Mouse (Mus musculus): Measurements from ENCODE around the gene Rhbdf1. TPM values are rescaled to one million over a fixed set of nuclear protein-coding genes. Genes with fewer than 3 reads are reported as not detected.

Gene Rhbdf1
- polyA plus RNA-seq (2012; rRNA removed): 52.3 and 55.3 TPM in 2 replicates

GRCm38 (mm10) chr11:32221951-32222409 lies at the start of gene Rhbdf1:
Gene Rhbdf1, minus strand, starts transcription at chr11:32222300.
- Histone ChIP-seq H3K4me3 (ENCODE audit: extremely low read depth, insufficient read depth, insufficient read length) (peak within 1 kb of the TSS; percentile 57), H3K27ac (ENCODE audit: insufficient read depth, low read length) (peak within 1 kb of the TSS; percentile 50; the same call in 1 of the 2 replicates), H3K27me3 (ENCODE audit: control insufficient read depth, insufficient read depth, low read length) (peaks cover 12% of the 10 kb centered on the region), H3K36me3 (ENCODE audit: control insufficient read depth, insufficient read depth, low read length) (no peaks in the 10 kb centered on the region), H3K4me1 (ENCODE audit: control insufficient read depth, insufficient read depth, insufficient read length) (peaks cover 22% of the 10 kb centered on the region)
- WGBS: under 1% methylated on average over 70 of the region's 72 CpGs
- no peak for TF ChIP-seq CTCF (IDR thresholded peaks at IDR 0.05; ENCODE audit: extremely low read depth, insufficient read depth, insufficient read length, insufficient replicate concordance)
- no peak for TF ChIP-seq POLR2A (IDR thresholded peaks at IDR 0.05; ENCODE audit: low read depth, low read length)
- no peak for DNase-seq (ENCODE audit: low read depth in 1 of 2, low spot score in 2 of 2)

- DNase-seq (ENCODE audit: low read depth in 1 of 2, low spot score in 2 of 2): no peak
- Histone ChIP-seq H3K27ac (ENCODE audit: insufficient read depth, low read length) (no peak overlapping the region), H3K27me3 (ENCODE audit: control insufficient read depth, insufficient read depth, low read length) (no peaks in the 10 kb centered on the region), H3K36me3 (ENCODE audit: control insufficient read depth, insufficient read depth, low read length) (no peaks in the 10 kb centered on the region), H3K4me3 (ENCODE audit: extremely low read depth, insufficient read depth, insufficient read length) (no peak overlapping the region), H3K4me1 (ENCODE audit: control insufficient read depth, insufficient read depth, insufficient read length) (0 out of 2 replicates have a peak, but pooled peaks cover 2% of the 10 kb centered on the region)
- WGBS: 17% methylated on average over 4 of the region's 4 CpGs
- TF ChIP-seq CTCF (IDR thresholded peaks at IDR 0.05; ENCODE audit: extremely low read depth, insufficient read depth, insufficient read length, insufficient replicate concordance): no peak
- no peak for TF ChIP-seq POLR2A (IDR thresholded peaks at IDR 0.05; ENCODE audit: low read depth, low read length)
Measured at GRCm38 (mm10) chr11:32271178-32271577, 49.1 kb upstream of the Rhbdf1 start.

GRCm38 (mm10) chr11:32268952-32269351 lies 46.9 kb upstream of the Rhbdf1 start:
- H3K36me3 ChIP-seq (ENCODE audit: control insufficient read depth, insufficient read depth, low read length): no peaks in the 10 kb centered on the region
- 0 out of 2 replicates have a peak, but pooled peaks cover 2% of the 10 kb centered on the region for H3K4me1 ChIP-seq (ENCODE audit: control insufficient read depth, insufficient read depth, insufficient read length)
- no peak for DNase-seq (ENCODE audit: low read depth in 1 of 2, low spot score in 2 of 2)
- 88% methylated on average over 5 of the region's 5 CpGs for WGBS
- TF ChIP-seq POLR2A (IDR thresholded peaks at IDR 0.05; ENCODE audit: low read depth, low read length): no peak
- no peak for TF ChIP-seq CTCF (IDR thresholded peaks at IDR 0.05; ENCODE audit: extremely low read depth, insufficient read depth, insufficient read length, insufficient replicate concordance)
- no peak overlapping the region for H3K4me3 ChIP-seq (ENCODE audit: extremely low read depth, insufficient read depth, insufficient read length)
- H3K27ac ChIP-seq (ENCODE audit: insufficient read depth, low read length): no peak overlapping the region
- H3K27me3 ChIP-seq (ENCODE audit: control insufficient read depth, insufficient read depth, low read length): no peaks in the 10 kb centered on the region

- no peaks in the 10 kb centered on the region for H3K36me3 ChIP-seq (ENCODE audit: control insufficient read depth, insufficient read depth, low read length)
- H3K4me1 ChIP-seq (ENCODE audit: control insufficient read depth, insufficient read depth, insufficient read length): 0 out of 2 replicates have a peak, but pooled peaks cover 2% of the 10 kb centered on the region
- H3K4me3 ChIP-seq (ENCODE audit: extremely low read depth, insufficient read depth, insufficient read length): no peak overlapping the region
- peak overlapping the region; percentile 81 for H3K27ac ChIP-seq (ENCODE audit: insufficient read depth, low read length)
- WGBS: 36% methylated on average over 5 of the region's 5 CpGs
- H3K27me3 ChIP-seq (ENCODE audit: control insufficient read depth, insufficient read depth, low read length): no peaks in the 10 kb centered on the region
- no peak for DNase-seq (ENCODE audit: low read depth in 1 of 2, low spot score in 2 of 2)
- TF ChIP-seq POLR2A (IDR thresholded peaks at IDR 0.05; ENCODE audit: low read depth, low read length) (no peak), CTCF (IDR thresholded peaks at IDR 0.05; ENCODE audit: extremely low read depth, insufficient read depth, insufficient read length, insufficient replicate concordance) (no peak)
Measured at GRCm38 (mm10) chr11:32267964-32268363, 45.9 kb upstream of the Rhbdf1 start.

- DNase-seq (ENCODE audit: low read depth in 1 of 2, low spot score in 2 of 2): peak; percentile 84 to 95
- Histone ChIP-seq H3K27ac (ENCODE audit: insufficient read depth, low read length) (peak within 1 kb of the TSS; percentile 81), H3K4me1 (ENCODE audit: control insufficient read depth, insufficient read depth, insufficient read length) (0 out of 2 replicates have a peak, but pooled peaks cover 2% of the 10 kb centered on the region), H3K36me3 (ENCODE audit: control insufficient read depth, insufficient read depth, low read length) (no peaks in the 10 kb centered on the region), H3K27me3 (ENCODE audit: control insufficient read depth, insufficient read depth, low read length) (no peaks in the 10 kb centered on the region), H3K4me3 (ENCODE audit: extremely low read depth, insufficient read depth, insufficient read length) (peak within 1 kb of the TSS; percentile 73)
- under 1% methylated on average over 54 of the region's 54 CpGs for WGBS
- TF ChIP-seq CTCF (IDR thresholded peaks at IDR 0.05; ENCODE audit: extremely low read depth, insufficient read depth, insufficient read length, insufficient replicate concordance) (no peak), POLR2A (IDR thresholded peaks at IDR 0.05; ENCODE audit: low read depth, low read length) (peak; percentile 85)
Measured at GRCm38 (mm10) chr11:32267188-32267884, 45.2 kb upstream of the Rhbdf1 start, which contains the start of gene Nprl3. Gene Nprl3, minus strand, starts transcription at chr11:32267707.

- H3K4me1 ChIP-seq (ENCODE audit: control insufficient read depth, insufficient read depth, insufficient read length): 0 out of 2 replicates have a peak, but pooled peaks cover 2% of the 10 kb centered on the region
- peak overlapping the region; percentile 73 for H3K4me3 ChIP-seq (ENCODE audit: extremely low read depth, insufficient read depth, insufficient read length)
- 29% methylated on average over 6 of the region's 6 CpGs for WGBS
- peaks cover 2% of the 10 kb centered on the region for H3K36me3 ChIP-seq (ENCODE audit: control insufficient read depth, insufficient read depth, low read length)
- peak overlapping the region; percentile 81; the same call in 1 of the 2 replicates for H3K27ac ChIP-seq (ENCODE audit: insufficient read depth, low read length)
- no peaks in the 10 kb centered on the region for H3K27me3 ChIP-seq (ENCODE audit: control insufficient read depth, insufficient read depth, low read length)
- DNase-seq (ENCODE audit: low read depth in 1 of 2, low spot score in 2 of 2): no peak
- TF ChIP-seq POLR2A (IDR thresholded peaks at IDR 0.05; ENCODE audit: low read depth, low read length) (no peak), CTCF (IDR thresholded peaks at IDR 0.05; ENCODE audit: extremely low read depth, insufficient read depth, insufficient read length, insufficient replicate concordance) (no peak)
Measured at GRCm38 (mm10) chr11:32266776-32267175, 44.7 kb upstream of the Rhbdf1 start.
